Mouse (Mus musculus): ENCODE measurements around the gene Gnai1. TPM values are rescaled to one million over a fixed set of nuclear protein-coding genes. Genes with fewer than 3 reads are reported as not detected.
A peak's percentile ranks its signal among the peaks of the same experiment; 100 is the strongest.

Gnai1 gene
- total RNA-seq, 1 experiment from 2014 or later = 21.1 TPM

DNA sequence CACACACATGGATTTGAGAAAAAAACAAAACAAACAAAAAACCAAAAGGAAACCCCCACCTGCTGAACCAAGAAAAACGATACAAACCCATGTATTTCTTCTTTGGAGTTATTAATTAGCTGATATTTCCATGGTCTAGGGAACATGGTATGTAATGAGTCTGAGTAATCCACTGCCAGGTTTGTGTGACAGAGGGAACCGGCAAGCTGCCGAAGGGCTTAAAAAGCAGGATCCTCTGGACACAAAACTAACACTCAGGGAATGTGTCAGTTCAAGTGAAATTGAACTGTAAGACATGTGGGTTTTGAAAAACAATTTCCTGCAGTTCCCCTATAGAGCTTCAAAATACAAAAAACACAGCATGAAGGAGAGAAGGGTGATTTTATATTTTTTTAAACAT lies 72.1 kb downstream of the Gnai1 start:
- no peak for DNase-seq

DNA sequence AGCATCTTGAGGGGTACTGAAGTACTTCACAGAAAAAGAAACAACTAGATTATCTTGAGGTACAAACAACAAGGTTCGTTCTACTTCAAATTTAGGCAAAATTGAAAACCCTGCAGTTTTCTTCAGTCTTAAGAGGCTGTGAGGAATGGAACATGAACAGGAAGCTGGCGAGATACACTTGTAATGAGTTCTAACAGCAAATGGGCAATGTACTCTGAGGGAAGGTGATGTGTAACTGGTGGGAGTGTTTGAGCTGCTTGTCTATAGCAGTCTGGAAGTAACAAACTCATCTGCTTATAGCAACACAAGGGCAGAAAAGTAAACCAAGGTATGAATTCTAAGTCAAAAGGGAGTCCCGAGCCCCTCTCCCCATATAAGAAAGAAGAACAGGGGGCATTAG lies 78.1 kb downstream of the Gnai1 start:
- DNase-seq = no peak

DNA sequence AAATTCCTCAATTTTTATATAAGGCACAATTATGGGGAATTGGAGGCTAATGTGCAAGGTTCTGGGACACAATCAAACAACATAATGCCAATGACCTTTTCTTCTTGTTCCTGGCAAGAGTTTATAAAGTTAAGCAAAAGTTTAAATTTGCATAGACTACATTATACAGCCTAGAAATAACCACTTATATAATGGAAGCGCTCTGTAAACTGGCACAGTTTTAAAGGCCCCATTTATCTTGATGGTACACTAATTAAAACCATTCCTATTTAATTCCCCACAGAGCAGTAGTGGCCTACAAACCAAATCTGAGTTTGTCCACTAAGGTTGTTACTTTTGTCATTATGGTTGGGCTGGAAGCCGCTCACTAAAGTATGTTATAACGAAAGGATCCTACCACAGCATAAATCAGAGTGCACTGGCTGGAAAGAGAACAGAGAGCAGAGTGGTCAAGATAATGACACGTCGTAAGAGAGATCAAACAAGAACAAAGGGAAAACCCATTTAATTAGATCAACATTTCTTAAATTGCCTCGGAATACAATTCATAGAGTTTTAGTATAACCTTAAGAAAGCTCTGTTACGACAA lies 85.7 kb downstream of the Gnai1 start:
- no peak for DNase-seq

DNA sequence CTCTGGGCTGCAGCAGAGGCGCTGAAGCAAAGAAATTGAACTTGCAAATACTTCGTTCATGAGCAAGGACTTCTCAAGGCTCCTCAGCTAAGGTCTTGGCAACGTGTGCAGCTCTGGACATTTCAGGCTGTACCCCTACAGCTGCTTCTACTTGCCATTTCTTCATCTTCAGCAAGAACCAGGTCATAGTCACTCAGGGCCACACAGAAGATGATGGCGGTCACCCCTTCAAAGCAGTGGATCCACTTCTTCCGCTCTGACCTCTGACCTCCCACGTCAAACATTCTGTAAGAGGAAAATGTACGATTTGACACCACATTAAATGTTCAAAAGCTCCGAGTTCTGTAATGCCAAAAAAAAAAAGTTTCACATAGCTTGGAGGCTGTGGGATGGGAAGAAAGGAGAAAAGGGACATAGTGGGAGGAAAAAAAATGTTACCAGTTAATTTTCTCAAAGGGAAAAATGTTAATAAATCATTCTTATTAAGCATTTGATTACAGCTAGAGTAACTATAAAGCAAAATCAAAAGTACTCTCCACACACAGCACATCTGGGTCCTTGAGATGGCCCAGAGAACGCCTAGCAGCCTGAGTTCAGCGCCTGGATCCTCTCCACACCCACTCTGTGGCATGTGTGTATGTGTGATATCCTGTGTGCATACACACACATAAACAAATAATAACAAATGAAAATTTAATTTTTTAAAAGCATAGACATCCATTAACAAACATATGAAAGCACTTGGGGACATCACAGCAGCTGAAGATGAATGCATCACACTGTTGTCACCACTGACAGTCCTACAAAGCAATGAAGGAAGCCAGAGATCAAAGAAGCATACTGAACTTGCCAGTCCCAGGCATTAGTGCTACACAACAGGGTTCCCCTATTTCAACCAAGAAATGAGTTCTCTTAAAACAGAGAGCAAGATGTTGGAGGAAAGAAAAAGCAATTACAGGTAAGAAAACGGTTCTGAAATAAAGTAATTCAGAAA lies 86.6 kb downstream of the Gnai1 start:
- no peak for DNase-seq

DNA sequence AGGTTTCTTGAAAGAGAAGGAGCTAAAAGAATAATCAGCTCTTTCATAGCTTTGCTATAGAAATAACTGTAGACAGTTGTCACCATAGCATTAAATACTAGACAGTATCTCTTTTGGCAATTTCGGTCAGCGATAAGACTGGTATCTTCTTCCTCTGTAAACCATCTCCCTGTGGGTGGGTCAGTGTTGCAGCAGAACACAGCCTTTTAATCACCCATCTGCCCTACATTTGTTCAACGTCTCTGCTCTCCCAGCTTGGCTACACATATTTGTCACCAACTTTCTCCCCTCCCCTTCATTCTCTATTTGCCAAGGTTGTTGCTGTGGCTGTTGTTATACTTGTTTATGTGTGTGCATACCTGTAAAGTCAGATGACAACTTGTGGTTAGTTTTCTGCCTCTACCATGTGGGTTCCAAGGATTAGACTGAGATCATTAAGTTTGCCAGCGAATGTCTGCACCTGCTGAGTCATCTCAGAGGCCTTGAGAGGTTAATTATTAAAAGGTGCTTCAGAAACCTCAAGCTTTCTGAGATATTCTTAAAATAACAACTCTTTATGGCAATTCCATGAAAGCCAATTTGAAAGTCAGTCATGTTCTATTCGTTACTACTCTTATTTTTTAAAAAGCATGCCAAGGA lies 109.7 kb downstream of the Gnai1 start:
- DNase-seq = no peak

DNA sequence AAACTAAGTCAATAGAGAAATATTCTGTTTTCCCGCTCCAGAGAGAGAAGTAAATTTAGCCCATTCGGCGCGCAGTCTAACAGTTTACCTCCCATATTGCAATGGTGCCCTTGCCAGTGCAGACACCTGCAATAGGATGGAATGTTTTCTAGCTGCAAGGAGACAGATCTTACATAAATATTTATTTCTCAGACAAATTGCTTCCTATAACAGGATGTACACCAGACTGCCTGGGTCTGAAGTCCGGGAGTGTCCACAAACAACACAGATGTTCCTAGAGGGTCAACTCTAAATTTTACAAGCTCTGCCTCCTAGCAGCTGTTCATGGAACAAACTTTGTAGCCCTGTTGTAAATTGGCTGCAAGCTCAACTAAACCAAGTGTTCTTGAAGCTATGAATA lies 111.0 kb downstream of the Gnai1 start:
- DNase-seq = no peak

DNA sequence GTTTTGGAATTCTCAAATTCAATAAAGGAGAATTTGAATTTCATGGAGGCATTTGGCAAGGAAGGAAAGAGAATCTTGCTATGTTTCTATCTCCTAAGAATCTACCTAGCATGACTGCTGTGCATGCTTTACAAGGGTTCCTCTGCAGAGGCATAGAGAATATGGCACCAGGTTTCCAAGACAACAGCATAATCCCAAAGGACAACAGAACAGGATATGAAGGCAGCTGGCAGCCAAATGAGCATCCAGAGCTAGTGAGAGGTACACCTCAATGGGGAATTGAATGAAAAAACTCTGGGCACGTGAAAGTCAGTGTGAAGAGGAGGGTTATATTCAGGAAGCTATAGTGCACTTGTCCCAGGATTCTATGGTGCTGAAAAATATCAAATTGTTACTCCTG lies 130.8 kb downstream of the Gnai1 start:
- no peak for DNase-seq

DNA sequence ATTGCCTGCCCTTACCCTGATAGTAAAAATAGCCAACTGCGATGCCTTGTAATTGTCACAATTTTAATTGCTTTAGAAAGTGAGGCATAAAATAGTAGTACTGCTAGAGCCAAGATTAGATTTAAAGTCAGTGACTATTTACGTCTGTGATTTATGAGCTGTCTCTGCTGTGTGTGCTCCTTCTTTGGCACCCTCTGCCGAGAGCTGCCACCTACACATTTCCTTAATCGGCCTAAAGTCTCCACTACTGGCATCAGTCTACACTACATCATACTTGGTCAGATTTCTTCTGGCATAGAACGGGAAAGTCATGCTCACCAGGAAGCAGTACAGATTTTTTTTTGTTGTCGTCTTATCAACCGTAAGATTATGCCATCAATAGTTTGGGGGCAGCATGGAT lies 131.3 kb downstream of the Gnai1 start:
- no peak for DNase-seq

DNA sequence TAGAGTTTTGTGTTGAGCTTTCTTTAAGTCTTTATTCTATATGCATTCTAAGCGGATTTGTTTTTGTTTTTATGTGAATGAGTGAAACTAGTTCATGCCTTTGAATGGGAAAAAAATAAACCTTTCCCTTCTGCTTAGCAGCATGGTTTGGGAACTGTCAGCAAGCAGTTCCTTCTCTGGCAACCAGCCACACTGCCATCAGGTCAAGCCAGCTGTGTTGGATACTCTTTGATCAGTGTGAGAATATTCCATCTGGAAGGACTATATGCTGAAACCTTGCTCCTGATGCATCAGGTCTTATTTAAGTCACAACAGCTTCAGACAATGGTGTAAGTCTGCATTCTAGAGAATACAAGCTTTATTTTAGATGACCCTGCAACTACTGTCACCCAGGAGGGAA lies 139.3 kb downstream of the Gnai1 start:
- peak; percentile 14 for DNase-seq

DNA sequence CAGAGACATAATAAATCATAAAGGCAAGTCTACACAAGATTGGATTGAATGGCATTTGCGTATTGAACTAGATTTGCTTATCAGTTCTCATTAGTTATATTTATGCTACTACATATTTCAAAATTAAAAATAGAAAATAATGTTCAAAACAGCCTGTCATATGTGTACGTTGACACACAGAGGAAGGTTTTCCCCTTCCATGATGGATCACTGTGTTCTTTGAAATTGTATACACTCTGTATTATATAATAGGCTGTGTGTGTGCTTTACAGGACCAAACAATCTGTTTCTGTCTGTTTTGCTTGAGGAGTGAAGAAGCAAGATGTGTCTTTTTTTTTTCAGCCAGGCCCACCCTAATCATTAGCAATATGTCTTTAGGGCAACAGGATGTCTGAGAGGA lies 141.9 kb downstream of the Gnai1 start:
- DNase-seq = no peak

DNA sequence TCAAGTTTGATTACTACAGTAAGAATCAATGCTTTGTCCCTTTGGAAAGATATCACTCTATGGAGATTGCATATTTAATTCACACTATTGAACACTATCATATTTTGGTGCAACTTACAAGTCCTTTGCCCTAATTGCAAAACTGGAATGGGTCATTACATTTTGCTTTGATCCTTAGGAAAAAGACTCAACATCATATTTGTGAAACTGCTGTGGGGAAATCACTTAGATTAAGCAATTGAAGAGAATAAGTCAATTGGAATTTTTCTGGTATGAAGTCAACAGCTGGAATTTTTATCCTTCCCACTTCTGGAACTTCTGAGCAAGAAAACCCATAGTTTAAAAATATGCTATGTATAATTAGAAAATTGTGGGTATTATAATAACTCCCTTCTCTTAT lies 142.3 kb downstream of the Gnai1 start:
- DNase-seq = no peak

Measured in adrenal gland, postnatal 14 days (tissue).